Mouse (Mus musculus): ENCODE results near the gene Abca8b.
"Not testable (repeated sequence)": the region's sequence is repeated elsewhere in the genome, so short reads cannot be mapped to it uniquely, and the experiment has no call there.

Abca8b gene

GRCm38 (mm10) chr11:109913156-109913555 lies 82.5 kb downstream of the Abca8b start:
- DNase-seq (ENCODE audit: low spot score in 2 of 2), result not testable (repeated sequence)

GRCm38 (mm10) chr11:109912118-109912517 lies 83.5 kb downstream of the Abca8b start:
- not testable (repeated sequence) for DNase-seq (ENCODE audit: low spot score in 2 of 2)

- no peak for DNase-seq (ENCODE audit: low spot score in 2 of 2)
Observed at GRCm38 (mm10) chr11:109909801-109910200, 85.8 kb downstream of the Abca8b start.

GRCm38 (mm10) chr11:109908207-109909031 lies 87.2 kb downstream of the Abca8b start:
- no peak for DNase-seq (ENCODE audit: low spot score in 2 of 2)

- no peak for DNase-seq (ENCODE audit: low spot score in 2 of 2)
Observed at GRCm38 (mm10) chr11:109907508-109907907, 88.1 kb downstream of the Abca8b start.

DNA sequence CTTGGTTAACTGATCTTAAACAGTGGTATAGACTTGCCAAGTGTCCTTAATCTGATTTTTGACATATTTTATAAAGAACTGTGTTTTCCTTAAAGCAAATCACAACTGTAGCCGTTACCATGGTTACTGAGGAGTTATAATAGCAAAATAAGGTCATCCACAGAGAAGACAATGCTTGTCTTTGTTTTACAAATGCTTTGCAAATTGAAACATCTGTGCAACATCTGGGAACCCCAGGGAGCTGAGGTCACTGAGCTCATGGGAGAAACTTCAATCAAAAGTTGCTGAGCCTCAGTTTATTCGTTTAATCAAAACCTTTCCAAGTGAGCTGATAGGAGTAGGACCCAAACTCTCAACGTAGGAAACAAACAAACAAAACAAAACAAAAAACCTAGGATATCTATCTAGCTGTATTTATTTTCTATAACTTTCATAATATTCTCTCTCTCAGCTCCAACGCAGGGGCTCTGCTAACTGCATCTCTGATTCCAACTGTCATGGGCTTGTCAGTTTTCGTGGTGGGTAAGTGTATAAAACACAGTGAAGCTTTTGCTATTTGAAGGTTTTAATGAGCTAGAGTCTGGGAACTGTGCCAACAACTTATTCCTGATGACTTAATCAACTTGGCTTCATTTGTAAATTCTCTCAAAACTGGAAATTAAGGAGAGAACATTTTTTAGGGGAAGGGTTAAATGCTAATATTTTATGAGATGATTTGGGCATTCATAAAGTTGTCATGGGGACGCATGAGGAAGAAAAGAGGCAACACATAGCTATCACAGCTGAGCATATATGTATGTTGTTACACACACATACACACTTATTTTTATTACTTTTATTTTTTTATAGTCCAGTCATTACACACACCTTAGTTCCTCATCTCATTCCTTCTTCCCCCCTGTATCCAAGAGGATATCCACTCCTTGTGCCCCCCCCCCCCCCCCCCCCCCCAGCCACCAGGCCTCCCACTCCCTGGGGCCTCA lies 92.7 kb downstream of the Abca8b start:
- DNase-seq (ENCODE audit: low spot score in 2 of 2), result no peak

DNA sequence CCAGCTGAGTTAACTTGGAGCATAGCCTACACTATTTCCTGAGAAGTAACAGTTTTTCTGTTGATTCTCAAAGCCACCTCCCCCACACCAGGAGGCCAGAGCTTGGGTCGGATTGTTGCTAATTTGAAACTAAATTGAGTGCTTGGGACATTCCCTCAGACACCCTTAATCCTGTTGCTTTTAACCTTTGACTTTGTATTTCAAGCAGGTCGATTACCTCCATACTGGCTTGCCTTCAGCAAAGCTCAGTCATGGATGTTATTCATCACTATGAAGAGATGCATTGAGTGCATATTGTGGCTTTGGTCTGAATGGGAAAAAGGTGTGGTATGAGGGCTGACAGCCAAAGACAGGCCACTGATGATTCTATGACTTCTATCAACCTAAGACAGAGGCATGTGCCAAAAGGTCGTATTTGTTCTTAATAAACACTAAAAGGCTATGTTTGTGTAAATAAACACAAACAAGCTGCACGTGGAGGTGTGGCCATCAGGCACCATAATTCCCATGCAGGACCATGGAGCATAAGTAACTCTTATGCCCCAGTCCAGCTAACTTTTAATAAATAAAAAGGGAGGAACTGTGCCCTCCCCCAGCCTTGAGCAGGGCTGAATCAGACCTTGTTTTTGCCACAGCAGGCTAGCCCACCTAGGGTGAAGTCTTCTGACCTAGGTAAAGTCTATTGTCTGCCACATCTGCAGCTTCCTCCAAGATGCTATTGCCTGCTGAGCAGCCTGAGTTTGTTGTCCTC lies 95.0 kb downstream of the Abca8b start:
- no peak for DNase-seq (ENCODE audit: low spot score in 2 of 2)

DNA sequence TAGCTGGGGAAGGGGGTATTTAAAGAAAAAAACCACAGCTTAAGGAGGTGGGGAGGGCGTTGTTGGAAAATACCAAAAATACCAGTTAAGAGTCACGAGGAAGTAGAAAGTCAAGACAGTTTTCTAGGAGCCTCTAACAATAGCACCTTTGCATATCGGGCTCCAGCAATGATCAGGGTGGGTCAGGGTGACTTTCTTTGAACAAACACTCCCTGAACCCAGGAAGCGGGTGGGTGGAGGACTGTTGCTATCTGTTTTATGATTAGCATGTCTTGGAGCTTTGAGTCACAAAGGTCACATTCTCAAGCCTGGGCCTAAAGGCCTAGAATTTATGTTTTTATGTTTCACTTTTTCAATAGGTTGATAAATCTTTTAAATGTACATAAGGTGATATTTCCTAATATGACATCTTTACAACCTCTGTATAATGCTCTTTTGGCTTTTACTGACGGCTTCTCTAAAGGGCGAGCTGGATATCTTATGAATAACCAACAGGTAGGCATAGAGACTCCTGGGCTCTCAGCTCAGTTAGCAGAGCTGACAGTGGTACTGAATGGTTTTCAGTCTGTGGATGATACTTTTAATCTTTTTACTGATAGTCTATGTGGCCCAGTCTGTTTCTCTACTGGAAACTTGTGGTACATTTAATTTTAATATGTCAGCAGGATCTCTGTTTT lies 96.7 kb downstream of the Abca8b start:
- no peak for DNase-seq (ENCODE audit: low spot score in 2 of 2)

GRCm38 (mm10) chr11:109895952-109896530 lies 99.6 kb downstream of the Abca8b start:
- no peak for DNase-seq (ENCODE audit: low spot score in 2 of 2)

GRCm38 (mm10) chr11:109895496-109895895 lies 100.1 kb downstream of the Abca8b start:
- DNase-seq (ENCODE audit: low spot score in 2 of 2), result no peak

GRCm38 (mm10) chr11:109893894-109894804 lies 101.5 kb downstream of the Abca8b start:
- no peak for DNase-seq (ENCODE audit: low spot score in 2 of 2)

DNA sequence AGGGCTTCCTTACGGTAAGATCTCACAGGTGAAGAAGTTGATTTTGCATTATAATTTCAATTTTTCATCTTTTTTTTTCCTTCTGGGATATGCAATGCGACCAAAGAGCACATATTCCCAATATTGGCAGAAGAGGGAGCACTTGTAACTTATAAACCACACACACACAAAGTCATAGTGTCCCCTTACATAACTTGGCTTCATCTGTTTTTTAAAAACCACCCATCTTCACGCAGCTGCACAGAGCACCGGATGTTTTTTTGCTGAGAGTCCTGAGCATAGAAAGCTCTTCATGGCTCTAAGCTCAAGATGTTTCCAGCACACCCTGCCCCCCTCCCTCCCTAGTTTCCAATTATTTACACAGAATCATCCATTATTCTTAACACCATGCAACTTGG lies 103.7 kb downstream of the Abca8b start:
- no peak for DNase-seq (ENCODE audit: low spot score in 2 of 2)

- DNase-seq (ENCODE audit: low spot score in 2 of 2), result no peak
Observed at GRCm38 (mm10) chr11:109891371-109891988, 104.2 kb downstream of the Abca8b start.

- DNase-seq (ENCODE audit: low spot score in 2 of 2), result no peak
Observed at GRCm38 (mm10) chr11:109889595-109889994, 106.0 kb downstream of the Abca8b start.

GRCm38 (mm10) chr11:109886757-109887156 lies 108.9 kb downstream of the Abca8b start:
- no peak for DNase-seq (ENCODE audit: low spot score in 2 of 2)

- DNase-seq (ENCODE audit: low spot score in 2 of 2), result no peak
Observed at GRCm38 (mm10) chr11:109885521-109885920, 110.1 kb downstream of the Abca8b start.

DNA sequence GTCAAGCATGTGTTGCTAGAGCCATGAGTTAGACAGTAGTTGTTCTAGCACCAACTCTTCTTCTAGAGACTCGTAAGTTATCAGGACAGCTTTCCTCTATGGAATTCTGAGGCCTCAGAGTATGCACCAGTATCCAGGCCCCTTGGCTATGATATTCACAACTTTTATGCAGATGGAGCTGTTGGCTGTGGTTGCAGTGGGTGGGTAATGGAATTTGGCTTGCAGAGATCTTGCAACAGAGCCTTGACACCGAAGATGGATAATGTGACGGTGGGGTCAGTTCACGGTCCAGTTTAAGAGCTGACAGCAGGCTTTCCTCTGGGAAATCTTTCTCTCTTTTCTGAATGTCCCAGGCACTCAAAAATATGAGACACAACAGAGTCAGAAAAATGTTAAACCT lies 110.8 kb downstream of the Abca8b start:
- DNase-seq (ENCODE audit: low spot score in 2 of 2), result no peak

GRCm38 (mm10) chr11:109884126-109884525 lies 111.5 kb downstream of the Abca8b start:
- DNase-seq (ENCODE audit: low spot score in 2 of 2), result no peak

Data from frontal cortex, postnatal 14 days (tissue).